Mouse (Mus musculus): ENCODE data around the gene Aktip. TPM values are rescaled to one million over a fixed set of nuclear protein-coding genes. Genes with fewer than 3 reads are reported as not detected.

The Aktip gene
- polyA plus RNA-seq, 1 experiment from 2014 or later: 79.2 TPM

DNA sequence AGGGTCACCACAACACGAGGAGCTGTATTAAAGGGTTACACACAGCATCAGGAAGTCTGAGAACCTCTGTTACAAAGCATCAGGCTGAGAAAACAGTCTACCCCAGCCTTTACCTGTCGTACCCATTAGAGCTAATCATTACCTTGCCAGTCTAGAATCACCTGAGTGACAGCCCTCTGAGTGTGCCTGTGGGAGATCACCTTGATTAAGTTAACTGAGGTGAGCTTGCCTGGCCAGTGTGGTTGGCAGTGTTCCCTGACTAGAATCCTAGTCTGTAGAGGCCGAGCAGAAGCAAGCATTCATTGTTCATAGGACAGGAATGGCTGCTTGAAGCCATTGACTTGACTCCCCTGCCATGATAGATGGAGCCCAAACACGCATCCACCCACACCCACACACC lies 58.9 kb downstream of the Aktip start:
- peaks cover 7% of the 10 kb centered on the region for H3K4me1 ChIP-seq
- WGBS: 87% methylated on average over 4 of the region's 4 CpGs

DNA sequence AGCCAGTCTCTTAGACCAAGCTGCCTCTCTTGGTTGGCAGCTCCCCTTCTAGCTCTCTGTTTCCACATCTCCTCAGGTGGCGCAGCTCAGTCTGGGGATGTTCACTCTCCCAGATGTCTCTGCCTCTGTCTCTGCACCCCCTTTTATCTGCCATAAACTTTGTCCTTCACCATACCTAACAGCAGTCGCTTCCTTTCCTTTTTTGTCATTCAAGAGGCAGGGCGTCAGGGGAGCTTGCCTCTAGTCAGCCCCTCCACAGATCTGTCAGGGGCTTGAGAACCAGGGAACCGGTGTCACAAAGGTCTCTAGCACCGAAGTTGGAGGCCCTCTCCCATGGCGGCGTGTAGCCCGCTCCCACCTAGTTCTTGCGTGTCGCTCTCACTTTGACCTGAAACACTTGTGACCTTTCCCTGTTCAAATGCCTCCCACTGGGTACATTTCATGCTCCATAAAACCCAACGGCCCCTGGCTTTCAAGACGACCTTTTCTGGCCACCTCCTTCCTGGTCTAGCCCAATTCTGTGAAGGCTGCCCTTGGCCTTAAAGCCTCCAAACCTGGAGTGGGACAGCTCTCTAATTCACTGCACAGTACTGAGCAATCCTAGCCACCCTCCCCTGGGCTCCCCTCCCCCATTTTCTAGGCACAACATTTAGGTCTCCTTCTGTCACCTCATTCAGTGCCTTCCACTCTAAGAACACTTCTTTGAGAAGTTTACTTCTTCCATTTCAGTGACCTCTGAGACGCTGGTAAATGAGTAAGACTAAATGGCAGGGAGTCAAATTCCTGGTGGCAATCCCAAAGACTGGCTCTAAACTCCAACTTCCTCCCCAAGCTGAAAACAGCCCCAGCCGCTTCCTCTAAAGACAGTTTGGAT lies 64.2 kb downstream of the Aktip start:
- 65% methylated on average over 14 of the region's 14 CpGs for WGBS
- peak overlapping the region; percentile 88 for H3K27ac ChIP-seq (replicated peaks)
- no peak for DNase-seq (ENCODE audit: low spot score)
- H3K9me3 ChIP-seq (replicated peaks): no peaks in the 10 kb centered on the region
- H3K4me3 ChIP-seq: no peak overlapping the region
- H3K36me3 ChIP-seq: no peaks in the 10 kb centered on the region
- peaks cover 40% of the 10 kb centered on the region for H3K4me1 ChIP-seq
- H3K27me3 ChIP-seq (ENCODE audit: low read depth, poor library complexity, severe bottlenecking): no peaks in the 10 kb centered on the region

More for the DNA sequence above, 58.9 kb downstream of the Aktip start:
- H3K27ac ChIP-seq (replicated peaks): no peak overlapping the region
- H3K27me3 ChIP-seq (ENCODE audit: low read depth, poor library complexity, severe bottlenecking): no peaks in the 10 kb centered on the region
- no peaks in the 10 kb centered on the region for H3K9me3 ChIP-seq (replicated peaks)
- no peak overlapping the region for H3K4me3 ChIP-seq
- no peaks in the 10 kb centered on the region for H3K36me3 ChIP-seq
- DNase-seq (ENCODE audit: low spot score): no peak

- 58% methylated on average over 12 of the region's 12 CpGs for WGBS
- H3K27me3 ChIP-seq (ENCODE audit: low read depth, poor library complexity, severe bottlenecking): no peaks in the 10 kb centered on the region
- peak overlapping the region; percentile 88 for H3K27ac ChIP-seq (replicated peaks)
- peaks cover 40% of the 10 kb centered on the region for H3K4me1 ChIP-seq
- peaks cover 5% of the 10 kb centered on the region for H3K36me3 ChIP-seq
- no peak for DNase-seq (ENCODE audit: low spot score)
- H3K4me3 ChIP-seq: peak overlapping the region; percentile 99
- H3K9me3 ChIP-seq (replicated peaks): no peaks in the 10 kb centered on the region
Observed at GRCm38 (mm10) chr8:91134659-91135058, 65.1 kb downstream of the Aktip start.

GRCm38 (mm10) chr8:91134070-91134475 lies 65.7 kb downstream of the Aktip start:
- peak overlapping the region; percentile 99 for H3K4me3 ChIP-seq
- peak overlapping the region; percentile 88 for H3K27ac ChIP-seq (replicated peaks)

DNA sequence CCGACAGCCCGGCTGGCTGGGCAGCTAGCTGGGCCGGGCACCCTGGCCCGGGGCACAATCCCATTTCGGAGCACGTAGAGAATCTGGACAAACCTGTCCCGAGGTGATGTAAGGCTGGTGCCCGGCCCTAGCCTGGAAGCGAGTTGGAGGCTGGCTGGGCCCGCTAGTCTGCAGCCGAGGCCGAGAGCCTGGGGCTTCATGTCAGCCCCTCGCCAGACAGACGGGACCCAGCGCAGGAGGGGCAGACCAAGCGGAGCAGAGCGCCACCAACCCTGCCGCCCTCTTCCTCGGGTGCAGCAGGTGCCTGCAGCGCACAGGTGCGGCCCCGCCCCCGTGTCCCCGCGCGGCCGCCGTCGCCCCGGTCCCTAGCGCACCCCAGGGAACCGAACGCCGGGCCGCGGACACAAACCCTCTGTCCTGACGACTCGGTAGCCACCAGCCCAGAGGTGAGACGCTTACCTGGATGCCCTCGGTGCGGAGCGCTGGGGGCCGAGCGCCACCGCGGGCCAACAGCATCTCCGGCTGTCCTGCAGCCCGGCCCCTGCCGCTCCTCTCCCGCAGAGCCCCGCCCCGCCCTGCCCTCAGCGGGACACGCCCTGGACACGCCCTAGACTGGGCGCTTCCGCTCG lies 66.2 kb downstream of the Aktip start:
- Histone ChIP-seq H3K27me3 (ENCODE audit: low read depth, poor library complexity, severe bottlenecking) (no peaks in the 10 kb centered on the region), H3K27ac (replicated peaks) (peak overlapping the region; percentile 88), H3K36me3 (peaks cover 16% of the 10 kb centered on the region), H3K9me3 (replicated peaks) (no peaks in the 10 kb centered on the region), H3K4me3 (peak overlapping the region; percentile 99), H3K4me1 (peaks cover 40% of the 10 kb centered on the region)
- DNase-seq (ENCODE audit: low spot score): no peak
- 1% methylated on average over 52 of the region's 58 CpGs for WGBS

More at GRCm38 (mm10) chr8:91134070-91134475, 65.7 kb downstream of the Aktip start:
- no peaks in the 10 kb centered on the region for H3K27me3 ChIP-seq (ENCODE audit: low read depth, poor library complexity, severe bottlenecking)
- H3K9me3 ChIP-seq (replicated peaks): no peaks in the 10 kb centered on the region
- under 1% methylated on average over 24 of the region's 24 CpGs for WGBS
- H3K36me3 ChIP-seq: peaks cover 11% of the 10 kb centered on the region
- peaks cover 40% of the 10 kb centered on the region for H3K4me1 ChIP-seq
- peak; percentile 99 for DNase-seq (ENCODE audit: low spot score)

DNA sequence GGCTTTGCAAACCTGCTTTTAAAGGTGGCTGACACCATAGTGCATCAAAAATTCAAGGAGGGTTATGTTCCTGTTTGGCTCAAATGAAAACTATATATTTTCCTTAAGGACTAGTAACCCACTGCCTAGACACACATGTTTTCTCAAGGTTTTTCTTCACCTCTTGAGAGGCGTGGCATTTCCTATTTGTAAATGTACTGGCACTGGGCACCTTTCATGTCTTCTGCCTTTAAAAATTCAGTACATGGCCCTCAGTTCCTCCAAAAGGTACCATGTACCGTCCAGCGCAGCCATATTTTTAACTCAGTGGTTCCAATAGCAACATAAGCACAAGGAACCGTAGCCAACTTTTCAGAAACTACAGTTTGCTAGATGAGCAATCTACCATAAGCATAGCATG lies 67.0 kb downstream of the Aktip start:
- 82% methylated on average over 4 of the region's 4 CpGs for WGBS
- peaks cover 24% of the 10 kb centered on the region for H3K36me3 ChIP-seq
- H3K4me1 ChIP-seq: peaks cover 40% of the 10 kb centered on the region
- no peak for DNase-seq (ENCODE audit: low spot score)
- no peak overlapping the region for H3K27ac ChIP-seq (replicated peaks)
- H3K27me3 ChIP-seq (ENCODE audit: low read depth, poor library complexity, severe bottlenecking): no peaks in the 10 kb centered on the region
- H3K4me3 ChIP-seq: peak overlapping the region; percentile 99
- no peaks in the 10 kb centered on the region for H3K9me3 ChIP-seq (replicated peaks)

- Histone ChIP-seq H3K4me3 (no peak overlapping the region), H3K9me3 (replicated peaks) (no peaks in the 10 kb centered on the region), H3K36me3 (peaks cover 84% of the 10 kb centered on the region), H3K27me3 (ENCODE audit: low read depth, poor library complexity, severe bottlenecking) (no peaks in the 10 kb centered on the region), H3K4me1 (no peaks in the 10 kb centered on the region), H3K27ac (replicated peaks) (no peak overlapping the region)
- 91% methylated on average over 8 of the region's 8 CpGs for WGBS
- DNase-seq (ENCODE audit: low spot score): no peak
Observed at GRCm38 (mm10) chr8:91126786-91127185, 73.0 kb downstream of the Aktip start.

DNA sequence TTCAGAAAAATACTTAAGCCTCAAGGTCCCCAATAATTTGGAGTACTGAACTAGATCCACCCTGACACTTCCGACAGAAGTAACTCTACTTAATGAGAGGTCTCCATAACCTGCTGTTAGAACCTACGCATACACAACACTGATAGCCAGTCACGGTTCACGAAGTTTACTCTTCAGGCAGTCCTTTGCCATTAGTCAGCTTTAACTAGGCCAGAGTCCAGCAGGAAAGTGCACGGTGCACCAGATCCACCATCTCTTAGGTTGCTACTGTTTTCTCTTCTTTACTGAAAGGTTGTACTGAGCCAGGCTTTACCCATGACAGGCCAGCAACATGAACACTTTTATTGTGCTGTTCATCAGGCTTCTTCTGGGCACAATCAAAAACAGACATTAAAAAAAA lies 75.5 kb downstream of the Aktip start:
- WGBS: 95% methylated on average over 5 of the region's 5 CpGs
- peaks cover 97% of the 10 kb centered on the region for H3K36me3 ChIP-seq

DNA sequence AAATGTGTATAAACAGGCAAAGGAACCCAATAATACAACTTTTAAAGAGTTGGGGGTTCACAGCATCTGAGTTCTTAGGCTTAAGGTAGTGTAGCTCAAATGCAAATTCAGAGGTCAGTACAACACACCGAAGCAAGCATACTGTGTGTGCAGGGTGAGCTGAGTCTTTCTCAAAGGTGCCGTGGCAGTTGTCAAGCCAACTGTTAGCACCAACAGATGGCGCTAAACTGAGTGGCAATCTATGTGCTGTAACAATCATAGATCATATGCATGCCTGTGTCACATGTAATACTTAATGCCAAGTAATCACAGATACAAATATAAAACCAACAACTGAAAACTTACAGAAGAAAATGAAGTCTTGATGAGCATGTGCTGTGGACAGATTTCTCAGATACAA lies 81.6 kb downstream of the Aktip start:
- no peaks in the 10 kb centered on the region for H3K27me3 ChIP-seq (ENCODE audit: low read depth, poor library complexity, severe bottlenecking)
- no peaks in the 10 kb centered on the region for H3K9me3 ChIP-seq (replicated peaks)
- no peak overlapping the region for H3K27ac ChIP-seq (replicated peaks)
- H3K36me3 ChIP-seq: peaks cover 87% of the 10 kb centered on the region
- no peak overlapping the region for H3K4me3 ChIP-seq
- H3K4me1 ChIP-seq: no peaks in the 10 kb centered on the region
- 79% methylated on average over 3 of the region's 3 CpGs for WGBS
- no peak for DNase-seq (ENCODE audit: low spot score)

More for the DNA sequence above, 75.5 kb downstream of the Aktip start:
- no peak for DNase-seq (ENCODE audit: low spot score)
- Histone ChIP-seq H3K9me3 (replicated peaks) (no peaks in the 10 kb centered on the region), H3K27ac (replicated peaks) (no peak overlapping the region), H3K4me1 (no peaks in the 10 kb centered on the region), H3K27me3 (ENCODE audit: low read depth, poor library complexity, severe bottlenecking) (no peaks in the 10 kb centered on the region), H3K4me3 (no peak overlapping the region)

DNA sequence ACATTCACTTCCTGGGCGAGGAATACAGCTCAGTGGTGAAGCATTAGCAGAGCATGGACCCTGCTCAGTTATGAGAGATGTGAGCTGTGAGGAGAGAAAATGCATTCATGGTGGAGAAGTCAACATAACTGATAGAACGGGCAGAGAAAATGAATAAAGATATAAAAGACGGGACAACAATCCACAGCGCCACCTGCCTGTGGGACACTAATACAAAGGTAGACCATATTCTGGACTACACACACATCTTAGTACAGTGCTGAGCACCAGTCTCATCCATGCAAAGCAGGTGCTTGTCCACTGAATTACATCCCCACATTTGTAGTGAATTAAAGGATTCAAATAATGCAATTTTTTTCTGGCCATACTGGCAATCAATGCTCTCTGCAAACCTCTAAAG lies 82.2 kb downstream of the Aktip start:
- no peak overlapping the region for H3K27ac ChIP-seq (replicated peaks)
- H3K27me3 ChIP-seq (ENCODE audit: low read depth, poor library complexity, severe bottlenecking): no peaks in the 10 kb centered on the region
- no peak overlapping the region for H3K4me3 ChIP-seq
- DNase-seq (ENCODE audit: low spot score): no peak
- H3K36me3 ChIP-seq: peaks cover 87% of the 10 kb centered on the region
- 95% methylated on average over 4 of the region's 4 CpGs for WGBS
- no peaks in the 10 kb centered on the region for H3K4me1 ChIP-seq
- H3K9me3 ChIP-seq (replicated peaks): no peaks in the 10 kb centered on the region

DNA sequence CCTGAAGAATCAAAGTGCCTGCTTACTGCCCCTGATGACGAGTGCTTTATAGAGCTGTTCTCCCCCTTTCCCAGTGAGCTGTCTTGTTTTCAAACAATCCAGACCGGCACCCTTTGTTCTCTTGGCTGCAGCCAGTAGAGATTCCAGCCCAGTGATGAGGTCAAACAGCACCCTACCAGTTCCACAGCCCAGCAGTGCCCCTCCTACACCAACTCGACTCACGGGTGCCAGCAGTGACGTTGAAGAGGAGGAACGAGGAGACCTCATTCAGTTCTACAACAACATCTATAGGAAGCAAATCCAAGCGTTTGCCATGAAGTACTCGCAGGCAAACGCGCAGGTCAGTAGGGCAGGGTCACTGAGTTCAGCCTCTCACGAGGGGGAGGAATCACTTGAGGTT lies 84.9 kb downstream of the Aktip start:
- Histone ChIP-seq H3K36me3 (peaks cover 70% of the 10 kb centered on the region), H3K4me3 (no peak overlapping the region), H3K27ac (replicated peaks) (no peak overlapping the region), H3K4me1 (no peaks in the 10 kb centered on the region), H3K27me3 (ENCODE audit: low read depth, poor library complexity, severe bottlenecking) (no peaks in the 10 kb centered on the region), H3K9me3 (replicated peaks) (no peaks in the 10 kb centered on the region)
- 80% methylated on average over 11 of the region's 11 CpGs for WGBS
- DNase-seq (ENCODE audit: low spot score): no peak

GRCm38 (mm10) chr8:91114428-91114827 lies 85.3 kb downstream of the Aktip start:
- H3K36me3 ChIP-seq: peaks cover 68% of the 10 kb centered on the region
- no peaks in the 10 kb centered on the region for H3K27me3 ChIP-seq (ENCODE audit: low read depth, poor library complexity, severe bottlenecking)
- H3K9me3 ChIP-seq (replicated peaks): no peaks in the 10 kb centered on the region
- no peak overlapping the region for H3K27ac ChIP-seq (replicated peaks)
- no peaks in the 10 kb centered on the region for H3K4me1 ChIP-seq
- no peak overlapping the region for H3K4me3 ChIP-seq
- WGBS: 93% methylated on average over 5 of the region's 5 CpGs
- no peak for DNase-seq (ENCODE audit: low spot score)

- WGBS: 93% methylated on average over 5 of the region's 5 CpGs
- peaks cover 56% of the 10 kb centered on the region for H3K36me3 ChIP-seq
- H3K27ac ChIP-seq (replicated peaks): no peak overlapping the region
- no peaks in the 10 kb centered on the region for H3K4me1 ChIP-seq
- H3K4me3 ChIP-seq: no peak overlapping the region
- DNase-seq (ENCODE audit: low spot score): no peak
- no peaks in the 10 kb centered on the region for H3K27me3 ChIP-seq (ENCODE audit: low read depth, poor library complexity, severe bottlenecking)
- no peaks in the 10 kb centered on the region for H3K9me3 ChIP-seq (replicated peaks)
Observed at GRCm38 (mm10) chr8:91111868-91112477, 87.8 kb downstream of the Aktip start.

Data from midbrain, embryonic 10.5 days (tissue).